Mouse (Mus musculus): ENCODE measurements around the gene Gm47429. TPM values are rescaled to one million over a fixed set of nuclear protein-coding genes. Genes with fewer than 3 reads are reported as not detected.

Gene Gm47429
- not detected in 2 replicates for polyA plus RNA-seq (2012; rRNA removed; ENCODE audit: low replicate concordance)

GRCm38 (mm10) chr13:50443812-50444211, at the start of gene Gm47429:
TSS of gene Gm47429 (minus strand) at chr13:50443912.

GRCm38 (mm10) chr13:50467007-50467406, 23.3 kb upstream of the Gm47429 start, which contains the start of gene Nutm2:
TSS of gene Nutm2 (plus strand) at chr13:50467307.

DNA sequence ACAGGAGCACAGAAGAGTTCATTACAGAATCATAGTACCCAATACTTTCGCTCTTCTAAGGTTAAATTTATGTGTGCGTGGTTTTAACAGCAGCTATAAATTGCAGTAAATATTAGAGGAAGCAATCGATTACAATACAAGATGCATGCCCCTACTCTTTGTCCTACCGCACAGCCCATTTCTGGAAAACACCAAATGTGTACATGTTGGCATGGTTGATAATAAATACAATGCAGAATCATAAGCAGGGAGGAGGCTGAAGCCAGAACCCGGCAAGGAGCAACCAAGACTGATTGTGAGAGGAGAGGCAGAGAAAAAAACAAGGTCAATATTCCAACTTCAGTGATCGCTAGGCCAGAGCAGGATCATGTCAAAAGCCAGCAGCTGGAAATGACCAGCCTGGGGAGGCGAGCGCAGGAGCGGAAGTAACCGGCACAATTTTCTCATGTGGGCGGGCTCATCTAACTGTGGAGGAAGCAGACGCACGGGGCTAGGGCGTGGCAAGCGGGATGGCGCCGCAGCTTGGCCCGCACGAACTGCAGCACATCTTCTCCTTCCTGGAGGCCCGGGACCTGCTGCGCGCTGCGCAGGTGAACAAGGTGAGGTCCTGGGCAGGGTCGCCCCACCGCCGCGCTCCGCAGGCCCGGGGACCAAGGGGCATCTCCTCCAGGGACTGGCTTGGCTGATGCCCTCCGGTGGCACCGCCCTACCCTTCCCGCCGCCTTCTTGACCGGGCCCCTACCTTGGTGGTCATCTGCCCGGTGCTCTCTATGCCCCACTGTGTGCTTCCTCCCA, 26.1 kb downstream of the Gm47429 start, which contains the start of gene Fbxw17:
TSS of gene Fbxw17 (plus strand) at position 476 of the 795 bp plus-strand sequence.

Other genes starting within 250 kb of the Gm47429 start
- not detected in 2 replicates for gene Gm906, start 193.6 kb downstream of the Gm47429 start, polyA plus RNA-seq (2012; rRNA removed; ENCODE audit: low replicate concordance)
- 37.2 and 49.2 TPM in 2 replicates for gene Fbxw17, start 26.0 kb downstream of the Gm47429 start, polyA plus RNA-seq (2012; rRNA removed; ENCODE audit: low replicate concordance)
- not detected in 2 replicates for gene Nutm2, start 23.4 kb upstream of the Gm47429 start, polyA plus RNA-seq (2012; rRNA removed; ENCODE audit: low replicate concordance)
- not detected in 2 replicates for gene Gm904, start 199.3 kb upstream of the Gm47429 start, polyA plus RNA-seq (2012; rRNA removed; ENCODE audit: low replicate concordance)

Measured in mammary gland, adult 2 months (tissue).